Mouse (Mus musculus) ES-Bruce4 (cell line): ENCODE measurements around the gene Azi2.

Experiments used
- CTCF ChIP-seq: IDR thresholded peaks from one replicate; pipeline ENCODE4 v1.8.1; 2011; ENCODE audit warnings: low read depth, low read length
- POLR2A ChIP-seq: IDR thresholded peaks from one replicate; pipeline ENCODE4 v1.8.1; 2011; ENCODE audit warnings: low read length; ENCODE audit not compliant: insufficient read depth

DNA sequence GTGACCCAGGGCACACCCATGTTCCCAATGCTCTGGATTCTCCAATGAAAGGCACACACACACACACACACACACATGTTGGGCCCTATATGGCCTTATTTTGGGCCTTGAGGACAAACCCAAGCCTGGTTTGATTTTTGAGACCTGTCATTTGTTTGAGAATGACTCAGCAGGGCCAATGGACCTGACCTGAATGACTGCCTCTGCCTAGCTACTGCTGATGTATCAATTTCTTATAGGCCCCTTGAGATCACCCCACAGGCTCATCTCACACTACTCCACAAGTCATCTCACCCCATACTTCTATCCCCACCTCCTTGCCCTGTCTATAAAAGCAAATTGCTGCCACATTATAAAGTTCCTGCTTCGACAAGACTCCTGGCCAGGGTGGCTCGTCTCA, 61.5 kb downstream of the Azi2 start:
- TF ChIP-seq CTCF (no peak), POLR2A (no peak)
